Mouse (Mus musculus): ENCODE data around the gene Ogfod1. TPM values are rescaled to one million over a fixed set of nuclear protein-coding genes. Genes with fewer than 3 reads are reported as not detected.

The Ogfod1 gene
- total and polyA plus RNA-seq, 2 experiments from 2014 or later, result 5.4 to 19.6 TPM

DNA sequence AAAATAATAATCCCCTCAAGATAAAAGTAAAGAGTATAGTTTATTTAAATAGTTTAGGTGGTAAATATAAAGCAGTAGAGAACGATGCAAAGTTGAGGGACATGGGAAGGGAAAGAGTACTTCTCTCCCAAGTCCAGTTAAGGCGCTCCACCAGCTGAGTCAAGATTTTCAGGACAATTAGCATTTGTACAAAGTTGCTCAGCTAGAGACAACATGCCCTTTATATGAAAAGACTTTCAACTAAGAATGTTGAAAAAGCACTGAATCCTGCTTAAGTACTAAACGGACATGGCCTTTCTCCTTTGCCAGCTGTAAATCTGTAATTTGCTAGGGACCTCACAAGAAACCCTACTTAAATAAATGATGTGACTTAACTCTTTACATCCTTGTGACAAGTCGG, 62.0 kb downstream of the Ogfod1 start:
- no peaks in the 10 kb centered on the region for H3K9me3 ChIP-seq (replicated peaks; ENCODE audit: control insufficient read depth, low read length)
- H3K4me1 ChIP-seq (ENCODE audit: control insufficient read depth, insufficient read depth), result peaks cover 5% of the 10 kb centered on the region; the same call in 1 of the 2 replicates
- DNase-seq (ENCODE audit: low spot score) (no peak), ATAC-seq (ENCODE audit: insufficient read depth, low read depth) (no peak)
- H3K36me3 ChIP-seq (replicated peaks; ENCODE audit: control insufficient read depth, insufficient read depth, low read length), result no peaks in the 10 kb centered on the region
- no peak for TF ChIP-seq CTCF (IDR thresholded peaks at IDR 0.05; ENCODE audit: low read depth)
- no peak for TF ChIP-seq EP300 (IDR thresholded peaks at IDR 0.05; ENCODE audit: low read depth)
- peak overlapping the region; percentile 64 for H3K4me2 ChIP-seq (ENCODE audit: low read depth, low read length)
- peak overlapping the region; percentile 62 for H3K9ac ChIP-seq (replicated peaks; ENCODE audit: low read depth, low read length)
- H3K27me3 ChIP-seq (ENCODE audit: control insufficient read depth, insufficient read depth, low read length), result no peaks in the 10 kb centered on the region
- peak overlapping the region; percentile 94 for H3K27ac ChIP-seq (ENCODE audit: low read depth)
- WGBS, result 49% methylated on average over 4 of the region's 4 CpGs
- H3K4me3 ChIP-seq (ENCODE audit: low read depth, low read length), result peak overlapping the region; percentile 55

DNA sequence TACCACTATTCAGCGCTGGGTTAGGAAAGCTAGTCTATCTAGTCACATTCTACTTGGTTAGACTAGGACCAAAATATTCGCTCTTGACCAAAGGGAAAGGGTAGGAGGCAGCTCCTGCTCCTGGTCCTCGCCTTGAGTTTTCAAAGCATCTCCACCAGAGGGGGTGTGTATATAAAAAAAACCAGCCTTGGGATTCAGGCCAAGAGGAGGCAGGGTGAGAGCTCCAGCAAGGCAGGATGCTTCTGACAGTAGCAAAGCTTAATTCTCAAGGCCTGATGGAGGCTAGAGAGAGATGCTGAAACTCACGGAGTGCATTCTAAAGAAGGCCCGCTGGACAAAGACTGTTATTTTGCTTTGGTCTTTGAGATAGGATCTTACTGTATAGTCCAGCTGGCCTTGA, 67.1 kb downstream of the Ogfod1 start:
- no peak for DNase-seq (ENCODE audit: low spot score)
- Histone ChIP-seq H3K9me3 (replicated peaks; ENCODE audit: control insufficient read depth, low read length) (no peaks in the 10 kb centered on the region), H3K27ac (ENCODE audit: low read depth) (no peak overlapping the region), H3K9ac (replicated peaks; ENCODE audit: low read depth, low read length) (no peak overlapping the region), H3K27me3 (ENCODE audit: control insufficient read depth, insufficient read depth, low read length) (no peaks in the 10 kb centered on the region), H3K4me2 (ENCODE audit: low read depth, low read length) (no peak overlapping the region), H3K36me3 (replicated peaks; ENCODE audit: control insufficient read depth, insufficient read depth, low read length) (no peaks in the 10 kb centered on the region), H3K4me3 (ENCODE audit: low read depth, low read length) (no peak overlapping the region), H3K4me1 (ENCODE audit: control insufficient read depth, insufficient read depth) (no peaks in the 10 kb centered on the region)
- no peak for TF ChIP-seq CTCF (IDR thresholded peaks at IDR 0.05; ENCODE audit: low read depth)
- no peak for TF ChIP-seq EP300 (IDR thresholded peaks at IDR 0.05; ENCODE audit: low read depth)
- ATAC-seq (ENCODE audit: insufficient read depth, low read depth), result no peak
- 44% methylated on average over 5 of the region's 5 CpGs for WGBS

DNA sequence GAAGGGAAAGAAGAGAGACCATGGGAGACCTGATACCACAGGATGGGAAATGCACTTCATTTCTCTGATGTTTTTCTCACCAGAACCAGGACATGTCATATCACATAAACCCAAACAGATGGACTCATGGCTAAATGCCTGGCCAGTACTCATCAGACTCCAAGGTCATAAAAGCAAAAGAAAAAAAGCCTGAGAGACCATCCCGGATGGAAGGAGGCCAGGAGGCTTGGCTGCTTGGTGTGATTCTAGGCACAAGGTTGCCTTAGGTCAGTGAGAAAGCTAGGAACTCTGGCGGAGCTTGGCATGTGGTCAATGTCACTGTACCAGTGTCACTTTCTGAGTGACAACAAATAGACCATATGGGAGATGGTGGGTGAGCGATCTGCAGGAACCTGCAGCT, 70.9 kb downstream of the Ogfod1 start:
- WGBS, result 43% methylated on average over 3 of the region's 3 CpGs
- no peaks in the 10 kb centered on the region for H3K36me3 ChIP-seq (replicated peaks; ENCODE audit: control insufficient read depth, insufficient read depth, low read length)
- H3K27ac ChIP-seq (ENCODE audit: low read depth), result no peak overlapping the region
- H3K9ac ChIP-seq (replicated peaks; ENCODE audit: low read depth, low read length), result no peak overlapping the region
- peak; percentile 12 for DNase-seq (ENCODE audit: low spot score)
- TF ChIP-seq EP300 (IDR thresholded peaks at IDR 0.05; ENCODE audit: low read depth) (no peak), CTCF (IDR thresholded peaks at IDR 0.05; ENCODE audit: low read depth) (no peak)
- 0 out of 2 replicates have a peak, but pooled peaks cover 3% of the 10 kb centered on the region for H3K4me1 ChIP-seq (ENCODE audit: control insufficient read depth, insufficient read depth)
- no peaks in the 10 kb centered on the region for H3K27me3 ChIP-seq (ENCODE audit: control insufficient read depth, insufficient read depth, low read length)
- no peak for ATAC-seq (ENCODE audit: insufficient read depth, low read depth)
- H3K9me3 ChIP-seq (replicated peaks; ENCODE audit: control insufficient read depth, low read length), result no peaks in the 10 kb centered on the region
- no peak overlapping the region for H3K4me2 ChIP-seq (ENCODE audit: low read depth, low read length)
- H3K4me3 ChIP-seq (ENCODE audit: low read depth, low read length), result no peak overlapping the region

DNA sequence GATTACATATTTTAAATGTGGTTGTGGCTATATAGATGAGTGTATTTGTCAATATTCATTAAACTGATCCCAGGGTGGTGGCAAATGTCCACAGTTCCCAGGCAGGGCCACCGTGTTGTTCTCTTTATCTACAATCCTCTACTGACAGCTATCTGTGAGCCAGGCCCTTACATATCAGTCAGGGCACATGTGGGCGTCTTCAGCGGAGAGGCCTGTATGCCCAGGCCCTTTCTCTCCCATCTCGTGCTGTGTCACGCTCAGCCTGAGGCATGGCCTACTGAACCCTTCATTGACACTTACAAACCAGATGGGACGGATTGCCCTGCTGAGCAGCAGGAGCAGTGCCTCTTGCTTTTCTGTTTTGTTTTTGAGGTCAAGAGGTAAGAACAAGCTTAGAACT, 72.4 kb downstream of the Ogfod1 start:
- no peak for TF ChIP-seq CTCF (IDR thresholded peaks at IDR 0.05; ENCODE audit: low read depth)
- no peak for TF ChIP-seq EP300 (IDR thresholded peaks at IDR 0.05; ENCODE audit: low read depth)
- Histone ChIP-seq H3K4me2 (ENCODE audit: low read depth, low read length) (no peak overlapping the region), H3K4me3 (ENCODE audit: low read depth, low read length) (no peak overlapping the region), H3K27ac (ENCODE audit: low read depth) (no peak overlapping the region), H3K4me1 (ENCODE audit: control insufficient read depth, insufficient read depth) (0 out of 2 replicates have a peak, but pooled peaks cover 3% of the 10 kb centered on the region), H3K9me3 (replicated peaks; ENCODE audit: control insufficient read depth, low read length) (no peaks in the 10 kb centered on the region), H3K9ac (replicated peaks; ENCODE audit: low read depth, low read length) (no peak overlapping the region), H3K36me3 (replicated peaks; ENCODE audit: control insufficient read depth, insufficient read depth, low read length) (no peaks in the 10 kb centered on the region), H3K27me3 (ENCODE audit: control insufficient read depth, insufficient read depth, low read length) (no peaks in the 10 kb centered on the region)
- no peak for ATAC-seq (ENCODE audit: insufficient read depth, low read depth)
- no peak for DNase-seq (ENCODE audit: low spot score)
- WGBS, result 73% methylated on average over 6 of the region's 6 CpGs

DNA sequence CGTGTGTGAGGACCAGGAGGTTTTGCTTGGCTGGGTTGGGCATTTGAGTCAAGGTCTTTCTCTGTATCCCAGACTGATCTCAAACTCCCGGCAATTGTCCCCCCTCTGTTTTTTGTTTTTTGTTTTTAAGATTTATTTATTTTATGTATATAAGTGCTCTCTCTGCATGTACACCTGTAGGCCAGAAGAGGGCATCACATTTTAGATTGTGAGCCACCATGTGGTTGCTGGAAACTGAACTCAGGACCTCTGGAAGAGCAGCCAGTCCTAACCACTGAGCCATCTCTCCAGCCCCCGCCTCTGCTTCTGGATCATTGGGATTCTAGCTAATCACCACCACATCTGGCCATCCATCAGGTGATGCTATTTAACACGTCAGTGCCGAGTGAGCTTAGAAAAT, 72.8 kb downstream of the Ogfod1 start:
- TF ChIP-seq CTCF (IDR thresholded peaks at IDR 0.05; ENCODE audit: low read depth) (no peak), EP300 (IDR thresholded peaks at IDR 0.05; ENCODE audit: low read depth) (no peak)
- H3K36me3 ChIP-seq (replicated peaks; ENCODE audit: control insufficient read depth, insufficient read depth, low read length), result no peaks in the 10 kb centered on the region
- ATAC-seq (ENCODE audit: insufficient read depth, low read depth) (no peak), DNase-seq (ENCODE audit: low spot score) (no peak)
- H3K4me3 ChIP-seq (ENCODE audit: low read depth, low read length), result no peak overlapping the region
- H3K4me2 ChIP-seq (ENCODE audit: low read depth, low read length), result no peak overlapping the region
- no peak overlapping the region for H3K9ac ChIP-seq (replicated peaks; ENCODE audit: low read depth, low read length)
- no peak overlapping the region for H3K27ac ChIP-seq (ENCODE audit: low read depth)
- H3K4me1 ChIP-seq (ENCODE audit: control insufficient read depth, insufficient read depth), result 0 out of 2 replicates have a peak, but pooled peaks cover 3% of the 10 kb centered on the region
- no peaks in the 10 kb centered on the region for H3K9me3 ChIP-seq (replicated peaks; ENCODE audit: control insufficient read depth, low read length)
- 79% methylated on average over 5 of the region's 5 CpGs for WGBS
- no peaks in the 10 kb centered on the region for H3K27me3 ChIP-seq (ENCODE audit: control insufficient read depth, insufficient read depth, low read length)

DNA sequence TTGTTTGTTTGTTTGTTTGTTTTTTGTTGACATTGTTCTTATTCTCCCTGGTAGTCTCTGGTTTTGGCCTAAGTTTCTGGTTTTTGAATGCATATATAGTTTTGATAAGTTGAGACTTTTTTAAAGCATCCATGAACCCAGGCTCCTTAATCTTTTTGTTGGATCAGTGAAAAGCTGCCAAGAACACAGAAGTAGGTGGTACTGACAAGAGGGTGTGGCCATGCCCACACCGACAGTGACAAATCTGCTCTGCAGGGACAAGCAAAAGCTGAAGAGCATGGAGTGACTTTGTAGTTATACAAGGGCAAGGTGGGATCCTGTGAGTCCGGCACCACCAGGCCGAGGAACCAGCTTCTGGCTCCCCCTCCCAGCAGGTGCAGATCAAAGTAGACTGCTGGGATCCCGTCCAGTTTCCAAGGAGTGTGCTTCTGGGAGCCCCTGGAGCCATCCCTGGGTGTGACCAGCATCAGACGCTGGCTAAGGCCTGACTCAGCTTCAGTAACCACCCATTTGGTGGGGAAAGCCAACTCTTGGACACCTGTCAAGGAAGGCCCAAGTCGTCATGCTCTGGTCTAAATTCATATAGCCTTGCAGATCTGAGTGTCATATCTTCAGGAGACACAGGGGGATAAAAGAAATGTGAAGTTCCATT, 73.7 kb downstream of the Ogfod1 start:
- 58% methylated on average over 6 of the region's 6 CpGs for WGBS
- Histone ChIP-seq H3K9ac (replicated peaks; ENCODE audit: low read depth, low read length) (no peak overlapping the region), H3K36me3 (replicated peaks; ENCODE audit: control insufficient read depth, insufficient read depth, low read length) (no peaks in the 10 kb centered on the region), H3K27ac (ENCODE audit: low read depth) (no peak overlapping the region), H3K27me3 (ENCODE audit: control insufficient read depth, insufficient read depth, low read length) (no peaks in the 10 kb centered on the region), H3K4me3 (ENCODE audit: low read depth, low read length) (no peak overlapping the region), H3K4me2 (ENCODE audit: low read depth, low read length) (no peak overlapping the region), H3K4me1 (ENCODE audit: control insufficient read depth, insufficient read depth) (0 out of 2 replicates have a peak, but pooled peaks cover 3% of the 10 kb centered on the region), H3K9me3 (replicated peaks; ENCODE audit: control insufficient read depth, low read length) (no peaks in the 10 kb centered on the region)
- TF ChIP-seq EP300 (IDR thresholded peaks at IDR 0.05; ENCODE audit: low read depth) (no peak), CTCF (IDR thresholded peaks at IDR 0.05; ENCODE audit: low read depth) (no peak)
- DNase-seq (ENCODE audit: low spot score), result no peak
- ATAC-seq (ENCODE audit: insufficient read depth, low read depth), result no peak

Measured in heart, postnatal 0 days (tissue).